Mouse (Mus musculus) layer of hippocampus, postnatal 14 days (tissue): ENCODE data around the gene Gm21292. TPM values are rescaled to one million over a fixed set of nuclear protein-coding genes. Genes with fewer than 3 reads are reported as not detected.
"Not testable (repeated sequence)": the region's sequence is repeated elsewhere in the genome, so short reads cannot be mapped to it uniquely, and the experiment has no call there.

ENCODE experiments used
- DNase-seq, 2 experiments: peaks; one replicate each; pipeline ENCODE4 v3.0.0; 2021 to 2022; ENCODE audit warnings: low spot score in 2 of 2, mixed read lengths in 1 of 2
- long read RNA-seq, 2 experiments: library from polyadenylated mRNA; stranded (forward); transcript quantifications; one replicate each; pipeline ENCODE4 v2.0.0; 2021
- total RNA-seq, 2 experiments: library from RNA; stranded (reverse); gene quantifications; 2 replicates each; pipeline ENCODE4 v1.2.3; 2021

Gm21292 gene
- not detected for total RNA-seq
- long read RNA-seq, experiment 1, result 0 reads
- long read RNA-seq, experiment 2, result 0 reads

GRCm38 (mm10) chrY:9133824-9134223, at the start of gene Gm21292:
Gene Gm21292 (minus strand): TSS chrY:9133924.
- DNase-seq, result not testable (repeated sequence)

Other genes starting within 250 kb of the Gm21292 start
- not detected for gene Gm21721, start 68.3 kb upstream of the Gm21292 start, total RNA-seq
- not detected for gene Gm21812, start 213.3 kb upstream of the Gm21292 start, total RNA-seq